Mouse (Mus musculus): ENCODE measurements around the gene Stk38. TPM values are rescaled to one million over a fixed set of nuclear protein-coding genes. Genes with fewer than 3 reads are reported as not detected.
"Not testable (repeated sequence)": the region's sequence is repeated elsewhere in the genome, so short reads cannot be mapped to it uniquely, and the experiment has no call there.

Stk38 gene
- total RNA-seq, 2 experiments from 2014 or later = 43.2 to 45.8 TPM

DNA sequence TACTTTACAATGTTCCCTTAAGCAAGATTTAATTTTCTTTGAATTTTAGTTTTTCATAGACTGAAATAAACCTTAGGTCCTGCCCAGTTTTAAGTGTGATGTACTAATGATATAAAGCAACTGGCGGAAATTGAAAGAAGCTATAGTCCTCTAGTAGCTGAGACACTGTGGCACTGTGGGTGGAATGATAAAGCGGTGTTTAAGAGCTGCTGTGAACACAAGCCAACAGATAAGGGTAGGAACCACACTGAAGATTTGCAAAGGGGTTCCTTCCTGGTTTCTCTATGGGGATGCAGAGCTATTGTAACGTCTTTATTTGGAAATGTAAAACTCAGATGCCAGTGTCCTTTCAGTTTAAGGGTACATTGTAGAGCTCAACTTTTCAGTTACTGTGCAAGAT lies 33.8 kb upstream of the Stk38 start:
- not testable (repeated sequence) for DNase-seq (ENCODE audit: low spot score in 2 of 2)

DNA sequence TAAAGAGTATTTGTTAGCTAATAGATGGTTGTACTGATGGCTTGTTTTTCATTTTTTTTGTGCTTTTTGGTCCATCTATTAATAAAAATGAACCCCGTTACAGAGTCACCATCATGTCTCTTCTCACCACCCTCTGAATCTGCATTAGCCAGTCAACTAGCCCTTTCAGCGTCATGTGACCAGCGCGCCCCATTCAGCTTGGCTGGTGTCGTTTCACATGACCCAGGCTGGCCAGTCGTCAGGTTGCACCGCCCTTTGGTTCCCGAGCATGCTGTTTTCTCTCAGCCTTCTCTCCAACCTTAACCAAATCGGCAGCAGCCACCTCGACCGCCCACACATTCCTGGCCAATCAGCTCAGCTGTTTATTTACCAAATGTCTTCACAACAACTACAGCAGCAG lies 31.6 kb upstream of the Stk38 start:
- DNase-seq (ENCODE audit: low spot score in 2 of 2) = no peak

GRCm38 (mm10) chr17:29035506-29035905 lies 27.7 kb upstream of the Stk38 start:
- no peak for DNase-seq (ENCODE audit: low spot score in 2 of 2)

- DNase-seq (ENCODE audit: low spot score in 2 of 2) = no peak
Observed at GRCm38 (mm10) chr17:29034264-29034663, 26.5 kb upstream of the Stk38 start.

DNA sequence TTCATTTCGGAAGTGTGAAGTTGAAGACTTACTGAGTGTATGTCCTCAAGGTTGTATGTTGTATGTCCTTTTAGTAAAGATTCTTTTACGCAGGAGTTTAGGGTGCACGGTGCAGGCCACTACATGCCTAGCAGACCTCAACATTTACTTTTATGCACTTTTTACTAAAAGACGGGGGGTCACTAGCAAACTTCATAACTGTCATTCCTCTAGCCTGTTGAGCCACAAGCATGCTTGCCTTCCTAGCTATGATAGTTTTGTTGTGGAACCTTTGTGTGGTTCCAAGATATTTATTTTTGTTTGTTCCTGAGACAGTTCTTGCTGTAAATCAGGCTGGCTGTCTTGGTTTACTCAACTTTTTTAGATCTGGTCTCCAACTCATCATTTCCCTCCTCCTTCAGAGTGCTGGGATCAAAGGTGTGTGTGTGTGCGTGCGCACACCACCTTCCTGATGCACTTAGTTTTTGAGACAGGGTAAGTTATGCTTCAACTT lies 25.8 kb upstream of the Stk38 start:
- no peak for DNase-seq (ENCODE audit: low spot score in 2 of 2)

GRCm38 (mm10) chr17:29032274-29033069 lies 24.7 kb upstream of the Stk38 start, which contains the start of gene Srsf3:
TSS of gene Srsf3 (plus strand) at chr17:29032628.
- DNase-seq (ENCODE audit: low spot score in 2 of 2) = peak; percentile 99

GRCm38 (mm10) chr17:29031771-29032273 lies 24.0 kb upstream of the Stk38 start:
- peak in 1 of 2 experiments; percentile 18 for DNase-seq (ENCODE audit: low spot score in 2 of 2)

- not testable (repeated sequence) for DNase-seq (ENCODE audit: low spot score in 2 of 2)
Observed at GRCm38 (mm10) chr17:29031085-29031711, 23.4 kb upstream of the Stk38 start.

DNA sequence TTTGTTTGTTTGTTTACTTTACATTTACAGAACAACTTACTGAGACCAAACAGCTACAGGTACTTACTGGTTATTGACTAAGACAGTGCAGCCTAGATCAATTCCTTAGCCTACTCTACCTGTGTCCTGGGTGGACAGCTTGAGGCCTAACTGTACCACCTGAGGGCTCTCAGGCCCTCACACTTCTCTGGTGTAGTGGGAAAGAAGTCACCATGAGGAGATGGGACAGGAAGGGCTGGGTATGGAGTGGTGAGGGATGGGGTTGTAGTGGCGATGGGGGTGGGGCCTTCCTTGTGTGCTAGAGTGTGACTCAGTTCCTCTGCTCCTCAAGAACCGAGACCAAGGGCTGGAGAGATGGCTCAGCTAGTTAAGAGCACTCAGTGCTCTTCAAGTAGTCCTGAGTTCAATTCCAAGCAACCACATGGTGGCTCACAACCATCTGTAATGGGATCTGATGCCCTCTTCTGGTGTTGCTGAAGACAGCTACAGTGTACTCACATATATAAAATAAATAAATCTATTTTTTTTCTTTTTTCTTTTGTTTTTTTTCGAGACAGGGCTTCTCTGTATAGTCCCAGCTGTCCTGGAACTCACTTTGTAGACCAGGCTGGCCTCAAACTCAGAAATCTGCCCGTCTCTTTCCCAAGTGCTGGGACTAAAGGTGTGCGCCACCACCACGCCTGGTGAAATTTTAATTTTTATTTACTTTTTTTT lies 22.7 kb upstream of the Stk38 start:
- no peak for DNase-seq (ENCODE audit: low spot score in 2 of 2)

- no peak for DNase-seq (ENCODE audit: low spot score in 2 of 2)
Observed at GRCm38 (mm10) chr17:29026652-29027356, 19.0 kb upstream of the Stk38 start.

GRCm38 (mm10) chr17:29024896-29025565 lies 17.2 kb upstream of the Stk38 start:
- DNase-seq (ENCODE audit: low spot score in 2 of 2) = no peak

DNA sequence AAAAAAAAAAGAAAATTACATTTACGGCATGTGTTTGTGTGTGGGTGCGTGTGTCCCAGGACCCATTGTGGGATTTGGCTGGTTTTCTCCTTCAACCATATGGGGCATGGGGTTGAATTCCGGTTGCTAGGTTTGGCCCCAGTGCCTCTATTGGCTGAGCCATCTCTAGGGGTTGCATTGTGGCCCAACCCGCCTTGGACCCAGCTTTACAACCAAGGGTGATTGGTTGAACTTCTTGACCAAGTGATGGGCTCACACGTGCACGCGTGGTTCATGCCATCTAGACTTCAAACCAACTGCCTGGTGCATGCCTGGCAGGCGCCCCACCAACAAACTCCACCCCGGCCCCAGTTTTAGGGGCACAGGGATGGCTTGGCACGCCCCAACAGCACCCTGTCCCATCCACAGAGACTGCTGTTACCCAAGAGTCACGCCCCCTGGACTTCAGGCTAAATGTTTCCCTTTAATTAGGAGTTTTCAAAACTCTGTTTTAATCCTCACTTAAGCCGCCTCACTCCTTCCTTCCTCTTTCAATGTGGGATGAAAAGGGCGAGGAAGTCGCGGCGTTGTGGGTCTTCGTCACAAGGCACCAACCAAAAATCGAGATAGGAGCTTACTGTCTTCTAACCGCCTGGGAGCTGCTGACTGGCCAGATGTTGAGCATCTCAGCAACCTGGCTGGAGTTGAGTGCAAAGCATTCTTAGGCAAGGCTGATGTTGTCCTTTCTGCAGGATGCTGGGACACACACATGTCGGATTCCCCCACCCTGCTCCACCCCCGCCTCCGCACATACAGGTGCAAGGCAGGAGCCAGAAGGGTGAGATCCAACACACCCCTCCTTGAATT lies 16.5 kb upstream of the Stk38 start:
- no peak for DNase-seq (ENCODE audit: low spot score in 2 of 2)

DNA sequence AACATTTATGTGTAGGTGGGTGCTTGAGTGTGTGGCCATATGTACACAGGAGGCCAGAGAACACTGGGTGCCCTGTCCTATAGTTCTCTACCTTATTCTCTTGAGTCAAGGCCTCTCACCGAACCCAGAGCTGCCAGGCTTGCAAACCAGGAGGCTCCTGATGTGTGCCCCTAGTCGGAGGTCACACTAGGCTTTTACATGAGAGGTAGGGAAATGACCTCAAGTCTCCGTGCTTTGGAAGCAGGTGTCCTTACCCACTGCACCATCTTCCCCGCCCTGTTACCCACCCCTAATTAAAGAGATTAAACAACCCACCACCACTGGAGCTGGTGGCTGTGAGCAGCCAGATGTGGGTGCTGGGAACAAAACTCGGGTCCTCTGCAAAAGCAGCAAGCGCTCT lies 15.6 kb upstream of the Stk38 start:
- no peak for DNase-seq (ENCODE audit: low spot score in 2 of 2)

DNA sequence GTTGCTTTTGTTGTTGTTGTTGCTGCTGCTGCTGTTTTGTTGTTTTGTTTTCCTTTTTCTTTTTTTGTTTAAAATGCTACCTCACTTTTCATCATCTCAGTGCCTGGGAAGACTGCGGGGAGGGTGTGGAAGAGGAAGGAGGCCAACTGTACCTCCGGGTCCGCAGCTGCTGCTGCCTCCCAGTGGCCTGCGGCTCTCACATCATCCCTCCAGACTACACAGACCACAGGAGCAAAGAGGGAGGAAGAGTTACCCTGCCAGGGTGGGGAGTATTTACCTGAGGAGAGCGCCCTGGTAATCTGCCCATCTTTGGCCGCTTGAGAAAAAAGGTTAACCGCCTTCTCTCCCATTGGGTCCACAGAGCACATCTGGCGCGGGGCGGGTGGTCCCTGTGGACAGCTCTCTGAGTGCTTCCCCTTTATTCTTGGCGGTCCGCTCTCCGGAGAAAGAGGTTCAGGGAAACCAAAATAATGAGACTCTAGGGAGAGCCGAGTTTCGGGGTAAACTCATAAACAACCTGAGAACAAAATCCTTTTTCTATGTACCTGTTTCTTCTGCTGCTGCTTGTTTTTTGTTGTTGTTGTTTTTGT lies 14.5 kb upstream of the Stk38 start:
- no peak for DNase-seq (ENCODE audit: low spot score in 2 of 2)

- no peak for DNase-seq (ENCODE audit: low spot score in 2 of 2)
Observed at GRCm38 (mm10) chr17:29020444-29020843, 12.6 kb upstream of the Stk38 start.

DNA sequence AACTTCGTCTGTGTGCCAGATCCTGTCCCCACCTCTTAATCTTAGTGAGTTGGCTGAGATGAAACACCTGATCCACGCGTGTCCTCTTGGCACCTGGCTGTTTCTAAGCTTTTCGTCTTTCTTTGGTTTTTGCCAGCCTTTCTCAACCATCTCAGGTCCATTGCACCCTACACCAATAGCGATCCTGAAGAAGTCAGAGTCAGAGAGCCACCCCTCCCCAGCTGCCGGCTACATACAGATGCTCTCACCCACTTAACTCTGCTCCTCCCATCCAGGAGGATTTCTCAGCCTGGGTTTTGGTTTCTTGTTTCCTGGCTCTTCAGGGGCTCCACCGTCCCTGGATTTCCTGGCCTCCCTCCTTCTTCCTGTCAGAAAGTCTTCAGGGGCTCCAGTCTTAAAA lies 11.6 kb upstream of the Stk38 start:
- no peak for DNase-seq (ENCODE audit: low spot score in 2 of 2)

- DNase-seq (ENCODE audit: low spot score in 2 of 2) = no peak
Observed at GRCm38 (mm10) chr17:29018292-29018984, 10.6 kb upstream of the Stk38 start.

GRCm38 (mm10) chr17:29016705-29017104 lies 8.9 kb upstream of the Stk38 start:
- DNase-seq (ENCODE audit: low spot score in 2 of 2) = no peak

- no peak for DNase-seq (ENCODE audit: low spot score in 2 of 2)
Observed at GRCm38 (mm10) chr17:29015638-29016037, 7.8 kb upstream of the Stk38 start.
